Mouse (Mus musculus): ENCODE data around the gene Mapk12.

- TF ChIP-seq CTCF (IDR thresholded peaks at IDR 0.05; ENCODE audit: borderline replicate concordance, insufficient read depth, low read length) = no peak
- TF ChIP-seq POLR2A (IDR thresholded peaks at IDR 0.05; ENCODE audit: low read depth, low read length) = no peak
These were observed 36.6 kb upstream of the Mapk12 start for GRCm38 (mm10) chr15:89177121-89177520.

All from embryonic fibroblast, embryonic 13.5 days (primary cell).